8 mouse cellular contexts compared by ENCODE assay signal in genomic region chr16:11132839-11133238, GRCm38 (mm10). TPM values are rescaled to one million over a fixed set of nuclear protein-coding genes. Genes with fewer than 3 reads are reported as not detected.
DNase-seq lines count a peak whose midpoint lies in the region; ATAC-seq and TF ChIP-seq lines count a peak whose summit lies in the region.

No protein-coding gene starts in this region.

- peaks cover 13% of the 10 kb centered on the region for H3K36me3 ChIP-seq in lung, embryonic 16.5 days (ENCODE audit: control insufficient read depth, insufficient read depth, low read length)
- H3K36me3 ChIP-seq in forebrain, embryonic 12.5 days (replicated peaks) = peaks cover 11% of the 10 kb centered on the region
- peaks cover 31% of the 10 kb centered on the region for H3K36me3 ChIP-seq in limb, embryonic 15.5 days
- peaks cover 11% of the 10 kb centered on the region for H3K36me3 ChIP-seq in stomach, postnatal 0 days (ENCODE audit: control insufficient read depth, insufficient read depth, low read length)

- no peak for DNase-seq in lung, postnatal 4 days
- no peak for DNase-seq in stomach, postnatal 0 days (ENCODE audit: low spot score)
- no peak for DNase-seq in right cerebral cortex, postnatal 36 days (ENCODE audit: low spot score in 2 of 2)
- DNase-seq in cerebellum, postnatal 4 days (ENCODE audit: low spot score in 2 of 2) = no peak
- no peak for DNase-seq in urinary bladder, adult 2 months (ENCODE audit: low spot score)

- ATAC-seq in lung, embryonic 16.5 days (ENCODE audit: low read depth) = no peak
- ATAC-seq in forebrain, embryonic 12.5 days (ENCODE audit: low FRiP score) = no peak
- ATAC-seq in limb, embryonic 15.5 days (ENCODE audit: insufficient number of reproducible peaks, low FRiP score, low TSS enrichment, low read depth) = no peak
- no peak for ATAC-seq in stomach, postnatal 0 days (ENCODE audit: low FRiP score, low TSS enrichment)

- peaks cover 20% of the 10 kb centered on the region for H3K4me1 ChIP-seq in lung, embryonic 16.5 days (replicated peaks; ENCODE audit: control insufficient read depth, insufficient read depth, low read length)
- H3K4me1 ChIP-seq in forebrain, embryonic 12.5 days = peaks cover 27% of the 10 kb centered on the region
- H3K4me1 ChIP-seq in limb, embryonic 15.5 days = peaks cover 10% of the 10 kb centered on the region
- H3K4me1 ChIP-seq in stomach, postnatal 0 days (replicated peaks; ENCODE audit: control insufficient read depth, insufficient read depth) = 0 out of 2 replicates have a peak, but pooled peaks cover 2% of the 10 kb centered on the region

- H3K4me3 ChIP-seq in lung, embryonic 16.5 days (ENCODE audit: low read length) = peak overlapping the region; percentile 93
- peak overlapping the region; percentile 92 for H3K4me3 ChIP-seq in forebrain, embryonic 12.5 days (replicated peaks)
- peak overlapping the region; percentile 86 for H3K4me3 ChIP-seq in limb, embryonic 15.5 days
- H3K4me3 ChIP-seq in stomach, postnatal 0 days (ENCODE audit: low read depth, low read length) = peak overlapping the region; percentile 96; the same call in 1 of the 2 replicates

- no peak for TF ChIP-seq CTCF in stomach, postnatal 0 days (IDR thresholded peaks at IDR 0.05; ENCODE audit: low read depth)

- no peak for TF ChIP-seq EP300 in stomach, postnatal 0 days (optimal IDR thresholded peaks at IDR 0.05)

- H3K27me3 ChIP-seq in lung, embryonic 16.5 days (ENCODE audit: control insufficient read depth, insufficient read depth, low read depth, low read length) = no peaks in the 10 kb centered on the region
- no peaks in the 10 kb centered on the region for H3K27me3 ChIP-seq in forebrain, embryonic 12.5 days
- H3K27me3 ChIP-seq in limb, embryonic 15.5 days = no peaks in the 10 kb centered on the region
- H3K27me3 ChIP-seq in stomach, postnatal 0 days (ENCODE audit: control insufficient read depth, insufficient read depth, low read length) = no peaks in the 10 kb centered on the region

- 3% methylated on average over 2 of the region's 2 CpGs for WGBS in lung, embryonic 16.5 days
- WGBS in forebrain, embryonic 12.5 days = 37% methylated on average over 2 of the region's 2 CpGs
- 2% methylated on average over 2 of the region's 2 CpGs for WGBS in limb, embryonic 15.5 days
- WGBS in stomach, postnatal 0 days = 7% methylated on average over 2 of the region's 2 CpGs

- H3K27ac ChIP-seq in lung, embryonic 16.5 days (ENCODE audit: low read length) = no peak overlapping the region
- no peak overlapping the region for H3K27ac ChIP-seq in forebrain, embryonic 12.5 days
- no peak overlapping the region for H3K27ac ChIP-seq in limb, embryonic 15.5 days
- no peak overlapping the region for H3K27ac ChIP-seq in stomach, postnatal 0 days (replicated peaks)

- no peaks in the 10 kb centered on the region for H3K9me3 ChIP-seq in lung, embryonic 16.5 days (ENCODE audit: control insufficient read depth, low read length)
- H3K9me3 ChIP-seq in forebrain, embryonic 12.5 days = no peaks in the 10 kb centered on the region
- H3K9me3 ChIP-seq in limb, embryonic 15.5 days = no peaks in the 10 kb centered on the region
- no peaks in the 10 kb centered on the region for H3K9me3 ChIP-seq in stomach, postnatal 0 days (ENCODE audit: control insufficient read depth, low read length)

- peak overlapping the region; percentile 59 for H3K4me2 ChIP-seq in lung, embryonic 16.5 days (ENCODE audit: low read depth, low read length)
- H3K4me2 ChIP-seq in forebrain, embryonic 12.5 days = peak overlapping the region; percentile 71
- peak overlapping the region; percentile 55 for H3K4me2 ChIP-seq in limb, embryonic 15.5 days
- peak overlapping the region; percentile 90 for H3K4me2 ChIP-seq in stomach, postnatal 0 days (replicated peaks; ENCODE audit: low read depth)

- peak overlapping the region; percentile 44 for H3K9ac ChIP-seq in lung, embryonic 16.5 days (ENCODE audit: low read length)
- peak overlapping the region; percentile 85; the same call in 1 of the 2 replicates for H3K9ac ChIP-seq in forebrain, embryonic 12.5 days
- 0 out of 2 replicates have a peak overlapping the region, but pooled peaks have one; percentile 2 for H3K9ac ChIP-seq in limb, embryonic 15.5 days
- H3K9ac ChIP-seq in stomach, postnatal 0 days (ENCODE audit: low read length) = no peak overlapping the region

RNA-seq across cellular contexts. Expression of gene Txndc11, which starts 1.6 kb away (rescaled TPM):
- 30.1 and 30.8 TPM in 2 replicates for polyA plus RNA-seq in lung, embryonic 16.5 days (2015; fragmentation: Nextera tagmentation; extraction: Ambion mirVana)
- 28.3 and 30.9 TPM in 2 replicates for polyA plus RNA-seq in forebrain, embryonic 12.5 days (2016; fragmentation: Nextera tagmentation; extraction: Ambion mirVana)
- 37.4 and 41.6 TPM in 2 replicates for polyA plus RNA-seq in limb, embryonic 15.5 days (2015; fragmentation: Nextera tagmentation; extraction: Ambion mirVana)
- polyA plus RNA-seq in stomach, postnatal 0 days (2015; fragmentation: Nextera tagmentation; extraction: Ambion mirVana) = 27.5 and 29.2 TPM in 2 replicates
- 17.5 and 18.6 TPM in 2 replicates for polyA plus RNA-seq in urinary bladder, adult 2 months (2012; rRNA removed)

RNA-seq across cellular contexts. Expression of gene Zc3h7a, which starts 43.4 kb away (rescaled TPM):
- polyA plus RNA-seq in lung, embryonic 16.5 days (2015; fragmentation: Nextera tagmentation; extraction: Ambion mirVana) = 107 and 109 TPM in 2 replicates
- 91.5 and 106 TPM in 2 replicates for polyA plus RNA-seq in forebrain, embryonic 12.5 days (2016; fragmentation: Nextera tagmentation; extraction: Ambion mirVana)
- 99.4 and 102 TPM in 2 replicates for polyA plus RNA-seq in limb, embryonic 15.5 days (2015; fragmentation: Nextera tagmentation; extraction: Ambion mirVana)
- 36.7 and 37.4 TPM in 2 replicates for polyA plus RNA-seq in stomach, postnatal 0 days (2015; fragmentation: Nextera tagmentation; extraction: Ambion mirVana)
- polyA plus RNA-seq in urinary bladder, adult 2 months (2012; rRNA removed) = 141 and 178 TPM in 2 replicates
